Mouse (Mus musculus) right cerebral cortex, postnatal 14 days (tissue): ENCODE data around the gene Samd4.
"Not testable (repeated sequence)": the region's sequence is repeated elsewhere in the genome, so short reads cannot be mapped to it uniquely, and the experiment has no call there.

Experiments
- DNase-seq: peaks from one replicate; pipeline ENCODE4 v3.0.0; 2022

The Samd4 gene

DNA sequence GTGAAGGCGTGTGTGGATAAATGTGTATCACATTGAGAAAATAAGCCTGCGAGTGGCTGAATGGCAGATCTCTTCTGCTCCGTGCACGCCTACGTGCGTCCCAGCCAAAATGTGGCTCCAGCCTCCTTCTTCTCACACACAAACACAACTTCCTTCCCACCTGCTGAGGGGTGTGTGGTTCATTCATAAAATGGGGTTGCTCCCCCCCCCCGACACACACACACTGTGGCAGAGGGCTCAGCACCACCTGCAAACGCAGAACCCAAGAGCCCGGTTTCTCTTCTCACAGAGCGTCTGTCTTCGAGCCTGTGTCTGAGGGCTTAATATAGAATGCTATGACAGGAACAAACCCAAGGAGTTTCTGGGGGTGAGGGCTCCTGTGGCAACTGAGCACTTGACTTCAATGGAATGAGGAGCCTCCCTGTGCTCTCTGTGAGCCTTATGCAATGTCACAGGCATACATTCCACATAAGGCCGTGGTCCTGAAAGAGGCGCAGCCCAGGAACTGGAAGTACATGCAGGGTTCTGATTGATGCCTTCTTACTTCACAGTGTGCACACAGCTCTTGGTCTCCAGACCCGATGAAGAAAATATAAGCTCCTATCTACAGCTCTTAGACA, 194.4 kb downstream of the Samd4 start:
- DNase-seq: no peak

DNA sequence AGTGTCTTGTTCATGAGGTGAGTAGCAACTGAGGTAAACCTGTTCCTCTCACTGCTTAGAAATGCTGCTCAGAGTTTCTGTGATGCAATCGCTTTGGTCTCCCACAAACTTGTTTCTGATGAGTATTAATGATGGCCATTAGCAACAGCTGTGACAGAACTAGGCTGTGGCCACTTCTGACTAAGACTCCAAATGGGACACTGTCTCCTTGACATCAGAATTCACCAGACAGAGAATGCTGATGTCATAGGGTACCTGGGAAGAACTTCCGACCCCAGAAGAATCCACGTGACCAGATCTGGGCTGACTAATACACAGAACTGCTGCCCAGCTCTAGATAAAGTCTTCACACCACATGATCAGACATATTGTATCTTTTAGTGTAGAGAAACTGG, 194.9 kb downstream of the Samd4 start:
- no peak for DNase-seq

DNA sequence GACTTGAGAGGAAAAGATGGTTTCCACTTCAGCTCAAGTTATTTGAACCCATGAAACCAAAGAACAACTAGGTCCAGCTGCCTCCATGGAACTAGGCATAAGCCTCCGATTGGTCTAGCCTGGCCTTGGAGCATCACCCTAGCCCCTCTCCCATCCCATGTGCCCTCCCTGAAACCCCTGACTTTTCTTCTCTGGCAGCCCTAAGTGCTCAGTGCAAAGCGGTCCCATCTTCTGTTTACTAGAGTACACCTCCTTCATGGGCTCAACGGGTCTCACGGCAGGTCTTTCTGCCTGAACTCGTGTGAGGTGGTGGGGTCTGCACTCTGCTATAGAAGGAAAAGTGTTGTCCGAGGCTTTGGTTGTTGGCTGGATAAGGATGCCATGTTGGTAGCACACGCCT, 197.3 kb downstream of the Samd4 start:
- no peak for DNase-seq

DNA sequence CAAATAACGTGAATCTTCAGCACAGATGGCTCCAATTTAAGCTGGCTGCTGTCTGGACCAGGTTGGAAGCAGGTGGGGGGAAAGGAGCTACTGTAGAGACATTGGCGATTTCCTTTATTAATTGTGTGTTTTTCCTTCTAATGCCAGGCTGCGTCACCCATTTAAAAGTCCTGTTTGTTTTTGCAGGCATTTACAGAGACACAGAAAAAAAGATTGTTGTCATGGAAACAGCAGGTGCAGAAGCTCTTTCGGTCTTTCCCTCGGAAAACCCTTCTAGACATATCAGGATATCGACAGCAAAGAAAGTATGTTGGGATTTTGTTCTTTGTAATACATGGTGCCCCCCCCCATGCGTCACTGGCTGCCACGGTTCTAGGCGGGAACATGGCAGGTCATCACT, 200.7 kb downstream of the Samd4 start:
- no peak for DNase-seq

DNA sequence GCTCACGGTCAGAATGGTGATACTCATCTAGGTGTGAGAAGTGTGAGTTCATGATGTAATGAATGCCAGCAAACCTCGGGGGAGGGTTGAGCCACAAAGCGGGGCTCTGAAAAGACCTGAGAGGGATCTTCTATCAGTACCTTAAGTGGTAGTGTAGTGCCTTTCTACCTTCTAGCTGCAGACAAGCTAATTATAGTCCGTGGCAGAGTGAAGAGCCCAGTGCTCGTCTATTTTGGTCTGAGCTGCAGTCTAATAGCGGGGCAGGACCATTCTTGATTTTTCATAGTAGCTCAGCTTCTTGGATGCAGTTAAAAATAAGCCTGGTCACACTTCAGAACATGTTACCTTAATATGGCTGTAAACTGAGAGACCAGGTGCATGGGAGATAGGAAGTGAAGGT, 201.2 kb downstream of the Samd4 start:
- no peak for DNase-seq

DNA sequence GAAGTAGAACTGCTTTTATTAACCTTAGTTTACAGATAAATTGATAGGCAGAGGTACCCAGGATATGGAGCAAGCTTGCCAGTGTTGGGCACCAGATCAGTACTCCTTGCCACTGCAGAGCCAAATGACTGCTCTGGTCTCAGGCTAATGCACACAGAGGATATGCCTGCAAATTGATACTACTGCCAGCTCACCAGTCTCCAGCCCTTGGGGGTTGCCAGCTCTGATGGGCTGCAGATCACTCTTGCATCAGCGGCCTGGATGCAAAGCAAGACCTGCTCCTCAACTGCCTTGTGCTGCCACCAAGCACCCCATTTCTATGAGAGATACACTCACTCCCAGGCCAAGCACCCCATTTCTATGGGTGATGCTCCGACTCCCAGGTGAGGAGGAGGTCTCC, 202.0 kb downstream of the Samd4 start:
- no peak for DNase-seq

DNA sequence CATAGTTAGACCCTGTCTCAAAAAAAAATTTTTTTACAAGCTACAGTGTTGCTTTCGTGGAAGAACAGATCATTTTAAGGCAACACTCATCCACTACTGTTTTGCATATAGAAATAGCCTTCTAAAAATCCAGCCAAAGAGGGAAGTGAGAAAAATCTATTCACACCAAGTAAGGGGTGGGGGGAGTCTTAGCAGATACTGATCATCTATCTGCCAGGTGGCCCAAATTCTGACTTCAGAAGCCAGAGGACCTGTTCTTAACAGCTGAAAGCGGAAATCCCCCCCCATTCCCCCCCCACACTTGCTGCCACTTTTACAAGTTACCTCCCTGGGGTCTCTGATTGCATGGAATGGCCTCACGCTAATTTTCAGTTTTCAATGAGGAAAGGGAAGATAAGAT, 203.5 kb downstream of the Samd4 start:
- no peak for DNase-seq

DNA sequence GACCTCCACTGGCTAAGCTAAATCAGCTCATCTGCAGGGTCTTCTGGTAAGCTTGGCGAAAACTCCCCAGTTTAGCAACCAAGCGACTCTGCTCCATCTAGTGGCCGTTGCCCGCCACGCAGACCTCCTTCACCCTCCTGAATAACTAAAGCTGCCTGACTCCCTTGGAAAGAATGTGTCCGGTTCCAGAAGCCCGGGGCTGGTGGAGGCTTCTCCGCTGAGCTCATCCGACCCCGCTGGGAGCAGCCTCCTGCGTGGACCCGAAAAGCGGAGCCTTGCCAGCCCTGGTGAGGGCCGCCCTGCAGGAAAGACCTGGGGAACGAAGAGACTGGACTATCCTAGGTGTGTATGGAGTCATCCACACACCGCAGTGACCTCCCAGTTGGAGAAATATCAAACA, 204.1 kb downstream of the Samd4 start:
- peak; percentile 62 for DNase-seq

DNA sequence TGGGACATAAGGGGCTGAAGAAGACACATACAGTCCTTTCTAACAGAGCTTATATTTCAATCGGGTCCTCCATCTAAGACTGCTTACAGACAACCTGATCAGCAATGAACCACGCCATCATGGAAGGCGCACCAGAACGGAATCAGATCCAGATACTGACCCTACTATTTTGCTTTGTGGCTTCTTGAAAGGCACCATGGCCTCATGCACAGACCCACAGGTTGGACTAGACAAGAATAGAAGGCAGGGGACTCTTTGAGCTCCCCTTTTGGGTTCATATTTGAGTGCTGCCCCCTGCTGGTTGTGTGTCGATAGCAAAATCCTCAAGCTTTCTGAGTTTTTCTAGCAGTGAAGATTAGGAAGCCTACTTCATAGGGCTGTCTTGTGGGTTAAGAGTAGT, 204.5 kb downstream of the Samd4 start:
- DNase-seq: peak; percentile 77

DNA sequence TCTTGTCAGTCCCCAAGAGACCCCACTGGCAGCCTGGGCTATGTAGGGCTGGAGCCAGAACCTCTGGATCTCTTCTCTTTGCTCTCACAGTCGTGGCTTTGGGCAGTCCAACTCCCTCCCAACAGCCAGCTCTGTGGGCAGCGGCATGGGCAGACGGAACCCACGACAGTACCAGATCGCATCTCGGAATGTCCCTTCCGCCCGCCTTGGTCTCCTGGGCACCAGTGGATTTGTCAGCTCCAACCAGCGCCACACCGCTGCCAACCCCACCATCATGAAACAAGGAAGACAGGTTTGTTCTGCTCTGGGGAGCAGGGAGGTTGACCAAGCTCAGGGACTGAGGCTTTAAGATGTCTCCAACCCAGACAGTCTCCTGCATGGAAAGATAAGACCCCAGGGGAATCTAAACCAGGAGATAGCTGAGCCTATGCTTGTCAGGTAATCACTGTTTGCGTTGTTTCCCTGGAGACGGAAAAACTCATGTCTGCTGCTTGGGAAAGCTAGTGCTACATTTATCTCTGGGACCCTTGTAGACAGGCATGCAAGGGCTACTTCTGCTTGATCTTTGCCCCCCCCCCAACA, 205.1 kb downstream of the Samd4 start:
- DNase-seq: no peak

DNA sequence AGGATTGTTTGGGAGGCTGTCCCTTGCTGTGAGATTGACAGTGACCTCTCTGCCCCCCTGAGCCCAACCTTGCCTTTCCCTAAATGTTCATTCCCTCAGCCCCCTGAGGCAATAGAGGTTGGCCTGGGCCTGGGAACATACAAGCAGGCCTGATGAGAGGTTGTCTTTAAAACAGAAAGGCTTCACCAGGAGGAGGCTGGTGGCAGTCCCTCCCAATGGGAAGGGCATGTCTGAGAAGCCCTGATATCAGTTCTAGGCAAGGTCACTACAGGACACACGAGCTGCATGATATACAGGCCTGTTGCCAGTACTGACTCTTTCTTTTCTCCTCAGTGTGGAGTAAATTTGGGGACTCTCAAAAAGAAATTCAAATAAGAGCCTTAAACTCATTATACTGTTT, 205.7 kb downstream of the Samd4 start:
- no peak for DNase-seq

DNA sequence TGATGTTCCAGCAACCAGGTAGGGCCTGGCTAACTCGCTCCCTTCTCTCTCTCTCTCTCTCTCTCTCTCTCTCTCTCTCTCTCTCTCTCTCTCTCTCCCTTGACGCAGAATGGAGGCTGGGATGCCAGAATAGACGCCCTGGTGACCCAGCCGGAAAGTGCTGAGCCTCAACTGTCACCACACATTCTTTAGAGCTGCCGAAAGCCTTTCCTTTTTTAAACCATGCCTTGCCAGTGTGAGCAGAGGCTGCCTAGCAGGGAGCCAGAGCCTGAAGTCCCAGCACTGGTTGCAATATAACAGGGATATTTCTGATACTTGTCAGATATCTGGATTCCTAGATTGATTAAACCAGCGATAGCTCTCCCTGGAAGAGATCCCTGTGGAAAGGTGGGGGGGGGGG, 206.5 kb downstream of the Samd4 start:
- DNase-seq: no peak

DNA sequence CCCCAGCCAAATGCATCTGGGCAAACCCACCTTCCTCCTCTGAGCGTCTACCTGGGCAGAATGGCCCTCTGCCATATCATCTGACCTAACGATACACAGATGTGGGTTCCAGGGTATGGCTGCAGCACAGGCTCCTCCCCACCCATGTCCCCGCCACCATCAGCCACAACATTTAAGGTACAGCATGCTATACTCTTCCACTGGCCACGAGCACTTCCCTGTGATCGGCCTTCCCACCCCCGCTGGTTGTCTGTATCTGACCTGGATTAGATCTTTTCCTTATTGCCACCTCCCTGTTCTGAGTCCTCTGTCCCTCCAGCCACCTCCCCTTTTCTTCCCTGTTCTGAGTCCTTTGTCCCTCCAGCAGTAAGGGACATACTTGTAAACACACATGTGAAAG, 209.3 kb downstream of the Samd4 start:
- DNase-seq: no peak

DNA sequence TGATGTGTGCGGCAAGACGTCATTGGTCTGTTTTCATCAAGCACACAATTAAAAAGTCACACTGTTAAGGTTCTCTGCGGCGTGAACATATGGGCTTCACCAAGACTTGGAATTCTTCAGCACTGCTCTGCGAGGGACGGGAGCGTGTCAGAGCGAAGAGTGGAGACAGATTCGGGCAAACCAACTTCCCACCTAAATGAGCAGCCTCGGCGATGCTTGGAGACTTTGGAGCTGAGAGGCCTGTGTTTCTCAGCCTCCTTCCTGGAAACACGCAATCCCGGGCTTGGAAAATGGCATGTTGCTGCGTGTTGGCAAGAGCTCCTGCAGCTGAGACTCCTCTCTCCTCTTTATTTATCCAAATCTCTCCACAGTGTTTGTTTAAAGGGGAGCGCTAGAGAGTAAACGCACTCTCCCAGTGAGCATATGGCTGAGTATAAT, 210.7 kb downstream of the Samd4 start:
- peak; percentile 49 for DNase-seq

DNA sequence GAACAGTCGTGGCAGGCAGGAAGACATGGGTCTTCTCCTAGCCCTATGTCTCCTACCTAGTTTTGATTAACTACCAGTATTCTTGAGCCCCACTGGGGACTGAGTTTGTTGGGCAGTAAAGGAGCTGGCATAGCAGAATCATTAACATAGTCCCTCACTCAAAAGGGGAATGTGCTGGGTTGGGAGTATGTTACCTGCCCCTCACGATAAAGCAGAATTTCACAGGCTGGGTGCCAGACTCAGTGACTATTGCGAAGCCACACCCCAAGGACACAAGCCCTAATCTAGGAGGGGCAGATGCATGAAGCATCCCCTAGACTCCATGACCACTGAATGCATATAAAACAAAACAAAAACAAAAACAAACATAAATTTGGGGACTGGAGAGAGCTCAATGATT, 212.4 kb downstream of the Samd4 start:
- DNase-seq: no peak

DNA sequence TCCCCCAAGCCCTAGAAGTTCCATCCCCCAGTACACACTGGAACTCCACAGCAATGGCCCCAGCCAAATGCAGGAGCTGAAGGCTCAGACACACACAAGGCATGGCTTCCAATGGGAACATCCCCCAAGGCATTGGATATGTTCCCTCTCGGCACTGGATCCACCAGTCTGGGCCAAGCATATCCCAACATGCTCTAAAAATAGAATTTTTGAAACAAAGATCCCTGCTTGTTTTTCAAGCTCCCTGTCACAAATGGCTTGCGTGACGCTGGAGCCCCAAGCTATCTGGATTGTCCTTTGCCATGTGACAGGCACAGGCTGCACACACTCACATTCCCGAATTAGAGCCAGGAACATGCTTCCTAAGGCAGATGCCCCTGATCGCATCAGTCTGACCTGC, 213.7 kb downstream of the Samd4 start:
- no peak for DNase-seq

DNA sequence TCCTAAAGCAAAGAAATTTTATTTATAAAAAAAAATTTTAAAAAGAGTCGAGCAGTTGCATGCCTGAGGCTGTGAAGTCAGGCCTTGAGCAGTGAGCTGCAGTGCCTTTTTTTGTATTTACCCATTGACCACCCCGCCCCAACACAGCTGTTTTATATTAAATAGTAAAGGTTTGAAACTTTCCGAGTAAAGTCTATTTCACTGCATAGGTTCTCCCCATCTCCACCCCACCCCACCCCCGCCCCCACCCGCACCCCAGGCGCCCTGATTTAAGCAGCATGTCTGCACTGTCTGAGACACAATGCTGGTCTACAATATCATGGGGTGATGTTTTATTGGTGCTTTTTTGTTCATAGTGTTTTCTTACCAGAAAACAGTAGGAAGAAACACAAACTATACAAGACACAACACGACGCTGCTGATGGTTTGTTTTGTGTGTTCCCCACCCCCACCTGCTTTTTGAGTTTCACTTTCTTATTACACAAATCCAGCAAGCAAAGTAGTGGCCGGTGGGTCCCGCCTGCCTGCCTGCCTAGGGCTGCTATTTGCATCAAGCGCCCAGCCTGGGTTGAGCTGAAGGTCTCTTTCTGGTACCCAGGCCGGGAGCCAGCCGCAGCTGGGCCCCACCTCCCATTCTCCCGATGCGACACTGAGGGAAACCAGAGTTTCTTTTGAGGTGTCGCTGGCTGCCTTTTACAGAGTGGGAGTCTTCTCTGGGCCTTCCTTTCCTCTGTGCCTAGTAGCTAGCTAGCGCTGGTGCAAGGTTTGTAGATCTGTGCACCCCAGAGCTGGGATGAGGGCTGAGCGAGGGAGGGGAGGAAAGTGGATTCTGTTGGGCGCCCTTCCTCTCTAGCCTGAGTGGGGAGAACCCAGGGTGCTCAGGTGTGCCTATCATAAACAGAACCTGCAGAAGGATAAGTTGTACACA, 221.9 kb downstream of the Samd4 start:
- DNase-seq: no peak

DNA sequence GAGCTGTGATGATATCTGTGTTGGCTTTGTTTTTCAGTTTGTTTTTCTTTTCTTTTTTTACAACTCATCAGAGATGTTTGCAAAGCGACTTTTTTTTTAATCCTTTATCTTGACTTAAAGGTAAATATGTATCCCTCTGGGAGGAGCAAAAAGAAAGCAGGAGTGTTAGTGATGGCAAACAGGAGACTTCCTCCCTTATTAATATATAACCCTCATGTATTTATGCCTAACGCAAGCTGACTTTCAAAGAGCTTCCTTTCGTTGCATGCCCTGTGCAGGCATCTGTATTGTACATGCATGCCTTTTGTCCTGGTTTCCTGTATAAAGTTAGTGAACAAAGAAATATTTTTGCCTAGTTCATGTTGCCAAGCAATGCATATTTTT, 222.5 kb downstream of the Samd4 start:
- no peak for DNase-seq

DNA sequence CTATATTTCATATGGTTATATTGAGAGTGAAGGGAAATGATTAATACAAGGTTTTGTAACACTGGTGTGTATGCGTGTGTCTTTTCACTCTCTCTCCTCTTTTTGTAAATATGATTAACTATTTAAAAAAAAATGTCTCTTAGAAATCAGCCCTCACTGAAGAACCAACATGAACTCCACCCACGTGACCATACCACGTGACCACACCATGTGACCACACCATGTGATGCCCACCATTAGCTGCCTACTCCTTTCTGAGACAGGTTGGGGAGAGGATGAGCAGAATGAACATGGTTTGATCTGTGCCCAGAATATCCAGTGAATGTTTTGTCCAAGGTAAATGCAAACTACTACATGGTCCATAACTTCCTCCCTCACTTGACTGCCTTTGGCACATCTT, 223.1 kb downstream of the Samd4 start:
- DNase-seq: no peak

DNA sequence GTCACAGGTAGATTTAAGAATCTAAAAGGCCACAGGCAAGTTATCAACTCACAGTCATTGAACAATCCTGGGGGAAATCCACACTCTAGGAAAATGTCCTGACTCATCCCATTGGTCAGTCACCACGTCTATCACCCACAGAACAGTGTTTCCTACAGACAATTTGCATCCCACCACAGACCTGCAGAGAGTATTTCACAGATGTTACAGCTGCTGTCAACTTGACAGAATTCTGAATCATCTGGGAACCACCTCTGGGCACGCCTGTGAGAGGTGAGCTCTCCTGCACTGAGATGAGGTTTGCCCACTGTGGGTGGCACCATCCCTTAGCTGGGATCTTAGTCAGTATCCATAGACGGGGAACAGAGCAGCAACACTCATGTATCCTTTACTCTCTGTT, 224.8 kb downstream of the Samd4 start:
- DNase-seq: no peak

DNA sequence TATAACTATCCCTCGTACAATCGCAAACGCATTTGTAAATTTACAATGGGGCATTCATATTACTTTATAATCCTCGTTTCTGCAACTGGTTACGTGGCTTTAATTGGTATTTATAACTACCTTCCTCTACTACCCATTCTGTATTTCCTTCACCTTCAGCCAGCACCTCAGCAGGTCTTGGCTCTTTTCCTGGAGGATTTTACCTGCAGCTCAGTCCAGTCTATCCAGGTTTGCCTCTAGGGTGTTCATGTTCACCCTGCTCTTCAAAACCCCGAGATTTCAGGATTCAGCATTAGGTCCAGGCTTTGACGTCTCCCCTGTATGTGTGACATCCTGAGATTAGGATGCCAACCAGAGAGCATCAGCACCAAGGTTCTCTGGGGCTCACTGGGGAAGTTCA, 227.7 kb downstream of the Samd4 start:
- DNase-seq: not testable (repeated sequence)

DNA sequence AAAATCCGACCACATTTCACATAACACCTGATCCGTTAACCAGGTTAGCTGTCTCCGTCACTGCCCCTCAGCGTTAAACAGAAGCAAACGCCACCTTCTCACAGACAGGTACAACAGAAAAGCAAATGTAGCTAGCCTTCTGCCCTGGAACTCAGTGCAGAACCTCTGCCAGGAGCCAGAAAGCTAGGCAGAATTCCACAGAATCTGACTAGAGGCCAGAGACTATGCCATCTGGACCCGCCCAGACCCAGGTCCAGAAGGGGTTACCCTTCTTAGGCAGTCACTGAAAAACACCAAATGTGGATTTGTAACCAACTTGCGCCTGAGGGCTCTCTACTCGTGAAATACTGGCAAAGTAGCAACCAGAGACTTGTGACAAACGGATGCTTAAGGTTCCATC, 228.7 kb downstream of the Samd4 start:
- DNase-seq: no peak

DNA sequence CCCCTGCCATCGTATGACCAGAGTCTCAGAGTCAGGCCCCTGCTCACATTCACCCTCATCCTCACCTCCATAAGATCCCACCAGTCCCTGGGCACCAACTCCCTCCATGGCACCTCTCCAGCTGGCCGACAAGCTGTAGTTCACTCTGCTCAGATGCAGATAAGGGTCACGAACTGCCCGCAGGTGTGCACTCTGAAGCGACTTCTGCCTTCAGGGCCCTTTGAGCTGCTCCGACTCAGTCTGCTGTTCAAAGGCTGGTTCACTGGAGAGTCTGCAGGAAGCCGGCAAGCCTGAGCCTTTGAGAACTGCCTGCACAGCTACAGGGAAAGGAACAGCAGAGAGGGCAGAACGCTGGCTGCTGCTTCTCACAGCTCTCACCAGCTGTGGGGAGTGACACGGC, 232.5 kb downstream of the Samd4 start:
- DNase-seq: no peak

DNA sequence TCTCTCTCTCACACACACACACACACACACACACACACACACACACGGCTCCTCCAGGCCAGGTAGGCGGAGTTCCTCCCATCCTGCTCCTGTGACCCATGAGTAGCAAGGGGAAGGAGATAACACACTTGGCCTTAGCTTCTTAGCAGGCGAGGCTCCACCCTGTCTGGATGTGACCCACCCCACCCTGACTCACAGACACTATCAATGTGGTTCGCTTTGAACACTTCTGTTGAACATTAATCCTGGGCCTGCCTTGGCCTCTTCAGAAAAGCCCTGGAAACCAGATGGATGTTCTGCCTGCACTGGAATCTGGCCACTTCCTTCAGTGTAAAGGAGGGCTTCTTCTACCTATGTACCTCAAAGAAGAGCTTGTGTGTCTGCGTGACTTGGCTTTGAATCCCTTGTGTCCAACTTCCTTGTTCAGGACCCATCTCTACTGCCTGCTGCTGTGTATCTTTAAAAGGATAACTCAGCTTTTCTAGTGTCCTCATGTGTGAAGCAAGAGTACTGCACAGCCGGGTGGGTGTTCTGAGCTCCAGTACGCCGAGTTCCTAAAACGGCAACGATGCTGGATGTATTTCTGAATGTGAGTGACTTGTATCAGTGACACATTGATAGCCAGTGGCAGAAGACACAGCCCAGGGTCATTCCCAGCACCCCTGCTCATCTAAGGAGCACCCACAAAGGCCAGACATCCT, 233.6 kb downstream of the Samd4 start:
- DNase-seq: no peak
